Mouse (Mus musculus) CH12.LX (cell line): Measurements from ENCODE around the gene Zfp30. TPM values are rescaled to one million over a fixed set of nuclear protein-coding genes. Genes with fewer than 3 reads are reported as not detected.

Source experiments
- DNase-seq: peaks from one replicate; pipeline ENCODE4 v3.0.0-alpha.2; 2013; ENCODE audit errors: extremely low read depth
- H3K27ac ChIP-seq: 2 replicates; pipeline ENCODE4 v1.5.1; 2012; ENCODE audit warnings: low read depth, mild to moderate bottlenecking, control low read depth, moderate library complexity; ENCODE audit not compliant: insufficient read depth
- H3K27me3 ChIP-seq: replicated peaks from 2 replicates; pipeline ENCODE3; 2012; ENCODE audit warnings: inconsistent platforms
- H3K36me3 ChIP-seq, 2 experiments: replicated peaks in 1 of 2; 2 replicates each; pipeline versions ENCODE3 to v1.6.1; 2012; ENCODE audit warnings: inconsistent platforms in 1 of 2, low read length in 1 of 2, mild to moderate bottlenecking in 1 of 2, mixed read lengths in 1 of 2, moderate library complexity in 1 of 2; ENCODE audit not compliant: control insufficient read depth in 1 of 2, insufficient read depth in 1 of 2
- H3K4me1 ChIP-seq, 2 experiments: 2 replicates each; pipeline ENCODE4 v1.6.1; 2012; ENCODE audit warnings: inconsistent platforms in 1 of 2, moderate library complexity in 1 of 2; ENCODE audit not compliant: insufficient read depth in 2 of 2, control insufficient read depth in 1 of 2
- H3K4me2 ChIP-seq: 2 replicates; pipeline ENCODE4 v1.6.1; 2012; ENCODE audit warnings: low read depth, mild to moderate bottlenecking, control low read depth; ENCODE audit not compliant: poor library complexity, insufficient read depth, severe bottlenecking
- H3K4me3 ChIP-seq, 3 experiments: fragments of 150-350 bp in 1 of 3; sonication (generic) in 1 of 3; replicated peaks in 1 of 3; 2 replicates each; pipeline versions ENCODE3 to v1.5.1; 2011 to 2012; ENCODE audit warnings: low read depth in 2 of 3, low read length in 2 of 3, mild to moderate bottlenecking in 2 of 3, moderate library complexity in 2 of 3, control low read depth in 1 of 3, improper control_type of control experiment in 1 of 3, inconsistent platforms in 1 of 3, mixed read lengths in 1 of 3; ENCODE audit not compliant: poor library complexity in 1 of 3
- H3K79me2 ChIP-seq: replicated peaks from 2 replicates; pipeline ENCODE4 v1.6.1; 2012; ENCODE audit warnings: mild to moderate bottlenecking, moderate library complexity; ENCODE audit not compliant: control insufficient read depth, poor library complexity, insufficient read depth, severe bottlenecking; ENCODE audit errors: extremely low read depth
- H3K9ac ChIP-seq: 2 replicates; pipeline ENCODE4 v1.6.1; 2012; ENCODE audit warnings: low read depth, mild to moderate bottlenecking, control low read depth, moderate library complexity; ENCODE audit not compliant: insufficient read depth
- H3K9me3 ChIP-seq: replicated peaks from 2 replicates; pipeline ENCODE3; 2012; ENCODE audit warnings: low read length, inconsistent platforms, mixed read lengths
- CHD1 ChIP-seq: IDR thresholded peaks from 2 replicates; pipeline ENCODE4 v1.6.1; 2012; ENCODE audit warnings: low read depth, low read length, improper control_type of control experiment, inconsistent platforms
- CHD2 ChIP-seq: IDR thresholded peaks from 2 replicates; pipeline ENCODE4 v1.6.1; 2011; ENCODE audit warnings: low read length, improper control_type of control experiment
- CTCF ChIP-seq, 2 experiments: IDR thresholded peaks in 1 of 2; conservative IDR thresholded peaks in 1 of 2; 2 replicates each; pipeline ENCODE4 v1.5.1; 2011 to 2012; ENCODE audit warnings: low read depth in 2 of 2, low read length in 2 of 2, improper control_type of control experiment in 1 of 2, inconsistent platforms in 1 of 2, mild to moderate bottlenecking in 1 of 2, moderate library complexity in 1 of 2
- E2F4 ChIP-seq: IDR thresholded peaks from 2 replicates; pipeline ENCODE4 v1.6.1; 2011; ENCODE audit warnings: low read depth, low read length, improper control_type of control experiment; ENCODE audit not compliant: insufficient replicate concordance
- ELF1 ChIP-seq: IDR thresholded peaks from 2 replicates; pipeline ENCODE4 v1.6.1; 2014; ENCODE audit warnings: low read depth, mild to moderate bottlenecking, inconsistent platforms, low read length, improper control_type of control experiment
- GABPA ChIP-seq: IDR thresholded peaks from 2 replicates; pipeline ENCODE4 v1.6.1; 2012; ENCODE audit warnings: low read depth, low read length, improper control_type of control experiment, inconsistent platforms; ENCODE audit not compliant: insufficient replicate concordance
- JUND ChIP-seq: conservative IDR thresholded peaks from 2 replicates; pipeline ENCODE4 v1.6.1; 2011; ENCODE audit warnings: low read depth, low read length, improper control_type of control experiment
- KAT2A ChIP-seq: IDR thresholded peaks from 2 replicates; pipeline ENCODE4 v1.6.1; 2012; ENCODE audit warnings: low read length, improper control_type of control experiment, inconsistent platforms; ENCODE audit not compliant: insufficient replicate concordance
- MAFK ChIP-seq: IDR thresholded peaks from 2 replicates; pipeline ENCODE4 v1.6.1; 2011; ENCODE audit warnings: low read length, improper control_type of control experiment; ENCODE audit not compliant: insufficient replicate concordance
- MAX ChIP-seq: IDR thresholded peaks from 2 replicates; pipeline ENCODE4 v1.6.1; 2011; ENCODE audit warnings: low read length, improper control_type of control experiment
- MEF2A ChIP-seq: IDR thresholded peaks from 2 replicates; pipeline ENCODE4 v1.6.1; 2014; ENCODE audit warnings: low read depth, mild to moderate bottlenecking, inconsistent platforms, low read length, improper control_type of control experiment, borderline replicate concordance
- NELFE ChIP-seq: IDR thresholded peaks from 2 replicates; pipeline ENCODE4 v1.6.1; 2011; ENCODE audit warnings: low read depth, low read length, improper control_type of control experiment
- POLR2AphosphoS2 ChIP-seq: IDR thresholded peaks from 2 replicates; pipeline ENCODE4 v1.6.1; 2011; ENCODE audit warnings: low read depth, low read length, improper control_type of control experiment
- RCOR1 ChIP-seq: conservative IDR thresholded peaks from 2 replicates; pipeline ENCODE4 v1.6.1; 2012; ENCODE audit warnings: low read depth, mild to moderate bottlenecking, inconsistent platforms, low read length, improper control_type of control experiment
- SMC3 ChIP-seq: IDR thresholded peaks from 2 replicates; pipeline ENCODE4 v1.6.1; 2011; ENCODE audit warnings: low read depth, low read length, improper control_type of control experiment
- TBP ChIP-seq: conservative IDR thresholded peaks from 2 replicates; pipeline ENCODE4 v1.6.1; 2011; ENCODE audit warnings: low read depth, low read length, improper control_type of control experiment
- TCF12 ChIP-seq: IDR thresholded peaks from 2 replicates; pipeline ENCODE4 v1.6.1; 2014; ENCODE audit warnings: low read depth, mild to moderate bottlenecking, inconsistent platforms, low read length, improper control_type of control experiment
- ZC3H11A ChIP-seq: IDR thresholded peaks from 2 replicates; pipeline ENCODE4 v1.6.1; 2012; ENCODE audit warnings: low read depth, mild to moderate bottlenecking, inconsistent platforms, low read length, improper control_type of control experiment
- dilution Hi-C: fragments of 300-500 bp; cut with MboI; formaldehyde crosslinking; loops from 2 replicates; pipeline ENCODE4 v1.14.3; 2020; ENCODE audit warnings: low sequenced_read_pairs; ENCODE audit not compliant: extremely low pct_unique_long_range_greater_than_20kb, extremely low pct_ligation_motif_present
- in situ Hi-C: fragments of 300-500 bp; cut with MboI; formaldehyde crosslinking; loops from 3 replicates; pipeline ENCODE4 v1.14.3; 2019; ENCODE audit warnings: low sequenced_read_pairs, low pct_ligation_motif_present, low pct_unique_long_range_greater_than_20kb, mixed read lengths
- polyA plus RNA-seq: library from polyadenylated mRNA; unstranded; fragments of >175 nt; gene quantifications from 2 replicates; pipeline ENCODE4 v1.2.1, GENCODE M21; 2012; ENCODE audit warnings: low read depth; ENCODE audit not compliant: insufficient read length
- total RNA-seq, 2 experiments: library from RNA; depleted of rRNA; stranded (reverse); fragments of 300-350 nt in 1 of 2; fragments of >200 nt in 1 of 2; gene quantifications; 2 replicates each; pipeline ENCODE4 v1.2.3; 2012 to 2014

Gene Zfp30
- total and polyA plus RNA-seq, 3 experiments, result 0.54 to 0.76 (median 0.76) TPM

- Histone ChIP-seq H3K27ac (no peak overlapping the region), H3K36me3 (peaks cover 56 to 72% of the 10 kb centered on the region in 2 experiments), H3K4me1 (peaks cover 0 to 24% of the 10 kb centered on the region in 2 experiments; a peak in 2 of 4 replicates), H3K4me2 (no peak overlapping the region), H3K27me3 (no peaks in the 10 kb centered on the region), H3K9ac (no peak overlapping the region), H3K9me3 (peaks cover 12% of the 10 kb centered on the region), H3K4me3 (no peak overlapping the region), H3K79me2 (no peaks in the 10 kb centered on the region)
- DNase-seq, result no peak
- in situ Hi-C loops, result no loop called here
- dilution Hi-C loops, result no loop called here
- TF ChIP-seq MAFK, result peak; percentile 91
- no peak for TF ChIP-seq E2F4
Observed at GRCm38 (mm10) chr7:29777372-29777771, 6.4 kb upstream of the Zfp30 start.

- dilution Hi-C loops, result no loop called here
- H3K4me3 ChIP-seq, result peak overlapping the region in 1 of 3 experiments; percentile 66
- H3K9ac ChIP-seq, result no peak overlapping the region
Observed at GRCm38 (mm10) chr7:29785023-29785422, 1.2 kb downstream of the Zfp30 start.

GRCm38 (mm10) chr7:29785888-29786287 is 2.1 kb downstream of the Zfp30 start:
- TF ChIP-seq CHD1, result no peak
- peaks cover 2% of the 10 kb centered on the region for H3K9me3 ChIP-seq
- no peak overlapping the region for H3K27ac ChIP-seq
- no peak overlapping the region for H3K4me3 ChIP-seq
- in situ Hi-C loops, result no loop called here
- H3K36me3 ChIP-seq, result peaks cover 0 to 7% of the 10 kb centered on the region in 2 experiments
- H3K9ac ChIP-seq, result no peak overlapping the region
- H3K4me2 ChIP-seq, result no peak overlapping the region
- no peak for DNase-seq
- dilution Hi-C loops, result no loop called here
- peaks cover 0 to 14% of the 10 kb centered on the region in 2 experiments; a peak in 2 of 4 replicates for H3K4me1 ChIP-seq
- no peaks in the 10 kb centered on the region for H3K27me3 ChIP-seq
- H3K79me2 ChIP-seq, result no peaks in the 10 kb centered on the region

More at GRCm38 (mm10) chr7:29785023-29785422, 1.2 kb downstream of the Zfp30 start:
- in situ Hi-C loops, result no loop called here
- TF ChIP-seq TCF12 (no peak), ELF1 (no peak), RCOR1 (no peak), GABPA (no peak), ZC3H11A (no peak), CHD1 (no peak), TBP (no peak), KAT2A (no peak), CHD2 (no peak), NELFE (no peak), POLR2AphosphoS2 (no peak), E2F4 (no peak), MAX (no peak), CTCF (conservative IDR thresholded peaks at IDR 0.05 in 1 of 2, IDR thresholded peaks at IDR 0.05 in 1 of 2; ENCODE audit: low read depth in 2 of 2, low read length in 2 of 2) (no peak), MEF2A (no peak), SMC3 (no peak), JUND (no peak)
- TF ChIP-seq, all 38 proteins: peak for 0
- DNase-seq, result no peak
- Histone ChIP-seq H3K79me2 (no peaks in the 10 kb centered on the region), H3K4me2 (0 out of 2 replicates have a peak overlapping the region, but pooled peaks have one; percentile 3), H3K27me3 (no peaks in the 10 kb centered on the region), H3K4me1 (peaks cover 0 to 14% of the 10 kb centered on the region in 2 experiments; a peak in 2 of 4 replicates), H3K27ac (no peak overlapping the region), H3K36me3 (peaks cover 0 to 7% of the 10 kb centered on the region in 2 experiments), H3K9me3 (peaks cover 2% of the 10 kb centered on the region)
